Mouse (Mus musculus) heart, adult 2 months (tissue): Measurements from ENCODE around the gene Icmt.

Experiments
- CTCF ChIP-seq: fragments of 200-600 bp; IDR thresholded peaks from 2 replicates; pipeline ENCODE4 v1.8.1; 2022; ENCODE audit warnings: antibody characterized with exemption, mild to moderate bottlenecking, moderate library complexity
- EP300 ChIP-seq: fragments of 200-500 bp; IDR thresholded peaks from 2 replicates; pipeline ENCODE4 v1.6.1; 2011; ENCODE audit warnings: low read depth, low read length, control low read depth; ENCODE audit not compliant: insufficient read depth
- POLR2A ChIP-seq: fragments of 200-500 bp; IDR thresholded peaks from 2 replicates; pipeline ENCODE4 v1.6.1; 2011; ENCODE audit warnings: mild to moderate bottlenecking, low read depth, low read length, control low read depth; ENCODE audit not compliant: insufficient read depth

DNA sequence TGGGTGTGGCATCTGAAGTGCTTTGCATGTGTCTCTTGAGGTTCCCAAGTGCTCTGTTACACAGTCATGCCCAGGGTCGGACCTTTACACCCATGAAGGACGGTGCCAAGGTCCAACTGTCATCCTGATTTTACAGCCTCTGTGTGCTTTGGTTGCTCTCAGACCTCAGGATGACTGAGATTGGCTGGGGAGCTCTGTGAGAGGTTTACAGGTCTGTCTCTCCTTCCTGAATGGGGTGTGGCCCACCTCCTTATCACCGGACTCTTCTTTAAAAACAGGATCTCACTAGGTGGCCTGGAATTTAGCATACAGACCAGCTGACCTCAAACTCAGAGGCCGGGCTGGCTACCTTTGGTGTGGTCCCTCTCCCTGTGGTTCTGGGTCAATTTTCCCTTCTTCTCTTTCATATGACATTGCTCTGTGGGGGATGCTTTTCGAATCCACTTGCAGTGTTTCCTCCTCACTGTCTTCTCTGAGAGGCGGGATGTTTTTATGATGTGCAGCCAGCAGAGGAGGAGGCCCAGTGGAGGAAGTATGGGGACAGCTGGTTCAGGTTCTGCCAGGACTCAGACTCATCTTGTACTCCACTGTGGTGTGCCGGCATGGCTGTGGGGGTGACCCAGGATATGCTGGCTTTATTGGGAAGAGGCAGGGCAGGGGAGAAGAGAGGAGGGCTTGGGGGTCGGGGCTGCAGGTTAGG lies 53.8 kb downstream of the Icmt start:
- TF ChIP-seq CTCF = no peak
- TF ChIP-seq EP300 = no peak
- no peak for TF ChIP-seq POLR2A
